Mouse (Mus musculus) c-Kit-positive CD71-negative TER-119-negative erythroid progenitor cells, embryonic 14.5 days (primary cell): Measurements from ENCODE around the gene Tmem132d.

Experiments
- DNase-seq: peaks from one replicate; pipeline ENCODE4 v3.0.0-alpha.2; 2013; ENCODE audit warnings: low read depth

Gene Tmem132d

DNA sequence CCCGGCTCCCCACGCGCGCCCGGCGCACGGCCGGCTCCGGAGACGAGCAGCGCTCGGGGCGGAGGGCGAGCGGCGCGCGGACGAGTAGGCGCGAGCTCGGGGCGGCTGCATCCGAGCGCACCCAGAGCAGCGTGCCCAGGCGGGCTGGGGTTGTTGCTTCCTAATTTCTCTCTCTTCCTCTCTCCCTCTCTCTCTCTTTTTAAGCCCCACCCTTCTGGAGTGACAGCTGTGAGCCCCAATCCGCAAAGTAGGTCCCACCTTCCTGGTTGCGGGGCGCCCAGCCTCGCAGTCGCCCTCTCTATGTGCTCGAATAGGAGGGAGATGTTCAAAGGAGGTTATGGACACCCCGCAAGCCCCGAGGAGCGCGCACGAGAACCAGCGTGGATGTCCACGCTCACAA lies at the start of gene Tmem132d:
Gene Tmem132d (minus strand): TSS at position 162 of the 400 bp plus-strand sequence.
- DNase-seq = no peak

DNA sequence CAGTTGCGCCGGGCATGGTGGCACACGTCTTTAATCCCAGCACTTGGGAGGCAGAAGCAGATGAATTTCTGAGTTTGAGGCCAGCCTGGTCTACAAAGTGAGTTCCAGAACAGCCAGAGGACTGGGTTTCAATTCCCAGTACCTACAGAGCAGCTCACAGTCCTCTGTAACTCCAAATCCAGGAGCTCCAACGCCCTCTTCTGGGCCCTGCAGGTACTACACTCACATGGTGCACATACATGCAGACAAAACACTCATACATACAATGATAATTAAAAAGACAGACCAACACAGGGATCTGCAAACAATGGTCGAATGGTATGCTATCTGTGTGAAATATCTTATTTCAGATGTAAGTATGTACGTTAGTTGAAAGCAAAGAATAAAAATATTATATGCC lies 47.9 kb upstream of the Tmem132d start:
- no peak for DNase-seq

DNA sequence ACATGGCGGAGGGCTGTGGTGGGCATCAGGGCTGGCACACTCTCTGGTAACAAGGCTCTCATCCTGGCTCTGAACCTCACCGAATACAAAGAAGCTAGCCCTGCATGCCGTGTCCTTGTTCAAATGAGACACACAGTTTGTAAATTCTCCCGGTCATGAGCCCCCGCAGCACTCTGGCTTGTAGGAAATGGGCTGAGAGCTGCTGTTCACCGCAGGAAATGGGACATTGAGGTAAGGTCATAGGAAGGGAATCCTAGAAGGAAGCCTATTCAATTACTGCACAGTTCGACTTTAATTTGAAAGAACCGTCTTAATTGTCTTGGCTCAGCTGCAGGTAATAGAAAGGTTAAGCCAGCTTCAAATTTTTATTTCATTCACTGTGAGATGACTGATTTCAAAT lies 42.5 kb upstream of the Tmem132d start:
- DNase-seq = no peak

DNA sequence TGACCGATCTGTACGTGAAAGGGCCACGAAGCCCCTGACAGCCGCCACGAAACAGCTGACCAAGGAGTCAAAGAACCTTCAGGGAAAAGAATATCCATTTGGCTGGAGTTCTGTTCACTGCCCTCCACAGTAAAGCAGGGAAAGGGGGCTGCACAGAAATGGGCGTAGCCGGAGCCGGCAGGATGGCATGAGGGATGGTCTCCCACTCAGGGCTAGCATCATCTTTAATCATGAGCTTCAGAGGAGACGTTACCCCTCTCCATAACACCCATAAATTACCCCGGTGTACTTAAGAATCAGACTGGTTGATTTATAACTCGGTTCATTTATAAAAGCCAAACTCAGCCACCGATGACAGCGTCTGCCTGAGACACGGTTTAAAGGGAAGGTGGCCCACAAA lies 36.9 kb upstream of the Tmem132d start:
- no peak for DNase-seq

DNA sequence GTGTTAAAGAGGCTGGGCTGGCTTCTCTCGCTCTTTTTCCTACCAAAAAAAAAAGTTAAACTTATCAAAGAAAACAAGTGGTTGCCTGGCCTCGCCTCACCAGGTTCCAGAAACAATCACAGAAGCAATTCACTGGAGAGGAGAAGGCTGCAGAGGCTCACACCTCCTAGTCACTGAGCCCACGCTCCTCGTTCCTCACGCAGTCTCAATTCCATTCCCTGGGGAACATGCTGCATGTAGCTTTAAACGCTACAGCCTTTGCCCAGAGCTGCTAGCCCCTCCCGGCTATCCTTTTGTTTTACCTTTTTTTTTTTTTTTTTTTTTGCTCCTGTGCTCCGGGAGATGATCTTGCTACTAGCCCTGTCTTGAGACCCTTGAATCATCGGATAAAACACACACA lies 31.6 kb upstream of the Tmem132d start:
- DNase-seq = no peak

DNA sequence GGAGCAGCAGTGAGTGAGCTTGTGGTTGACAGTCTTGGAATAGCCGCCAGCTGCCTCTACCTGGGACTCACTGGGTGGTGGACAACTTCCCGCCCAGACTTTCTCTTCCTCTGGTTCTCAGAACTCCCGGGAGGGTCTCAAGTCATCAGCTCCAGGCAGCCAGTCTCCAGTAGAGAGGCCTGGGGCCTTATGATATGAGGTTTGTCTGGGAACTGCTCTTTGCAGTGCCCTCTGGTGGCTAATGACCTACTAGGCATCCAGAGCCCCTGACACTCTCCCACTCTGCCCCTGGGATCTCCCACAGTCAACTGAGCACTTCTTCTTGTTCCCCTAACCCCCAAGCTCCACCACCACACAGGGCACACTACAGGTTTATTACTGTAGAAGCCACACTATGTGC lies 27.7 kb upstream of the Tmem132d start:
- no peak for DNase-seq

DNA sequence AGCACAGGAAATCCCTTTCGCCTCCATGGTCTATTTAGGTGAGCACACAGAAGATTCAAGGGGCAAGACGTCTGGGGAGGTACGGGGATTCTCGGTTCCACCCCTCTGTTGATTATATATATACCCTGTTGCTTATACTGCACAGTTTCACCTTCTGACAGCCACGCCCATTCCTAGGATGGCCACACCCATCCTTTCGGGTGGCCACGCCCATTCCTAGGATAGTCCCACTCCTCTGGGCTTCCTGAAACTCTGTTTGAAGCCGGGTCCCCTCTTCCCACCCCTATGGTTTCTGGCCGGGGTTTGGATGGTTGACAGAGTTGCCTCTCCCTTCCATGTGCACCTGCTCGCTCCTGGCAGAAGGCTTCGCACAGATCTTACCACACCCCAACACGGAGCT lies 22.9 kb upstream of the Tmem132d start:
- no peak for DNase-seq

DNA sequence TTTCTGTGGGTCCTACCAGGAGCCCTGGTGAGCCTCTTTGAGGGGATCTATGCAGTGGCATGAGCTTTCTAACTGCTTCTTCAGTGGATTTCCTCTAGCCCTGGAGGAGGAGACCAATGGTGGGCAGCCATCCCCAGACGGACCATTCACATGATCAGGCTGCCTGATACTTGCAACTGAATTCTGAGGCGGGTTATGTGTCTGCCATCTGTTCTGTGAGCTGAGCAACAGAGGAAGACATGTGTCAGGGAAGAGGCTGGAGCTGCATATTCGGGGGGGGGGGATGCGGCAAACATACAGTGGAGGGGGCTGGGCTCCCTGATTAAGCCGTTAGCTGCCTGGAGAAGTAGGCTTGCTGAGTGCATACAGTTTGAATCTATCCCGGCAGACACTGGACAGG lies 19.3 kb upstream of the Tmem132d start:
- no peak for DNase-seq

DNA sequence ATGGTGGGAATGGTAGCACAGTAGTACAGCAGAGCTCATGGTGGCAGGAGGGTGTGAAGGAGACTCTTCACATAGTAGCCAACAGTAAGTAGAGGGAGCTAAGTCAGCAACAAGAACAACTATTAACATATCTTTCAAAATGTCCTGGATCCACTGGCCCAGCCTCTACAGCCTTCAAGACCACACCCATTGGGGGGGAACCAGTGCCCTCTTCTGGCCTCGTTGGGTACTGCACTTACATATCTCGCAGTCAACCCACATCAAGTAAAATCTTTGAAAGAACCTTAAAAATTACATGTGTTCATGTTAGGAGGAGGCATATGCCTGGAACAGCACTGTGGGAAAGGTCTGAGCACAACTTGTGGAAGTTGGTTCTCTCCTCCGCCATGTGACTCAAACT lies 17.9 kb upstream of the Tmem132d start:
- no peak for DNase-seq

DNA sequence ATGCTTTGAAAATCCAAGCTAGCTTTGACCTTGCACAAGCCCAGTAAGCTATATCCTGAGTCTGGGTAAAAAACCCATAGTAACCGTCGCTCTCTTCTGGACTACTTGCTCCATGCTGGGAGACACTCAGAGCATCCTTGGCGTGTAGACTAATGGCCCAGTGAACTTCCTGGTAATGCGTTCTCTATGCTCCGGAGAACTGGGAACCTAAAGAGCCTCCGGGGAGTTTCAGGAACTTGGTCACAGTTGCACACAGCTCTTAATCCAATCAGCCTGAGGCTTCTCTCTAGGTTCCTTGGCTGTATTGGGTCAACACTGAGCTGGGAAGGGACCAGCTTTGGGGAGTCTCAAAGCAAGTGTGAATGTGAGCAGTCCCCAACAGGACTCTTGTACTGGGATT lies 12.0 kb upstream of the Tmem132d start:
- DNase-seq = no peak

DNA sequence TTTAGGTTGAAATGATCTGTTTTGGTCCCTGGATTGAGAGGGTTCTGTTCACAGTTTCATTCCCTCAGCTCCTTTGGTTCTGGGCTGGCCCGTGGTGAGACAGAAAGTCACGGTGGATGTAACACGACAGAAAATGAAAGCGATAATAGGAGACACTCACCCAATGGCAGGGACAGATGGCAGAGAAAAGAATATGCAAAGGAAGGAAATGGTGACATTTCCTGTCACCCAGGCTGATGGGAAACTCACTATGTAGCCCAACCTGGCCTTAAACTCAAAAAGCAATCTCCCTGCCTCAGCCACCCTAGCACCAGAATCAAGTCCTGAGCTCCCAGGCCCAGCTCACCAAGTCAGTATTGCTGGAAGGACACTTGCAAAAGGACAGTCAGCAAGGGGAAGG lies 11.0 kb upstream of the Tmem132d start:
- DNase-seq = no peak

DNA sequence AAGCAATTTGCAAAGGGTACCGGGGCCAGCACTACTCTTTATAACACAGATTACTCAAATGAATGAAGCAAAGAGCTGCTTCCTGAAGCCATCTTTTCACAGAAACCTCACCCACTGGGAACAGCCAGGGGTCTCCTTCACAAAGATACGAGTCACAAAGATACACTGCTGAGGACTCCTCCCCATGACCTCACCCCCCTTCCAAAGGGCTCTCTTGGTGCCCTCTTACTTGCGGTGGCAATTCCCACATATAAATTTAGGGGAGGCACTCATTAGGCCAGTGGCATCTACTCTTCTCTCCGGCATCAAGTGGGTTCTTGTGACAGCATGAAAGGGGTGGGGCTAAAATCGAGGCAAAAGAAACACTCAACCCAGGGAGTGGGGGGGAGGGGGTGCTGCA lies 8.2 kb upstream of the Tmem132d start:
- DNase-seq = no peak

DNA sequence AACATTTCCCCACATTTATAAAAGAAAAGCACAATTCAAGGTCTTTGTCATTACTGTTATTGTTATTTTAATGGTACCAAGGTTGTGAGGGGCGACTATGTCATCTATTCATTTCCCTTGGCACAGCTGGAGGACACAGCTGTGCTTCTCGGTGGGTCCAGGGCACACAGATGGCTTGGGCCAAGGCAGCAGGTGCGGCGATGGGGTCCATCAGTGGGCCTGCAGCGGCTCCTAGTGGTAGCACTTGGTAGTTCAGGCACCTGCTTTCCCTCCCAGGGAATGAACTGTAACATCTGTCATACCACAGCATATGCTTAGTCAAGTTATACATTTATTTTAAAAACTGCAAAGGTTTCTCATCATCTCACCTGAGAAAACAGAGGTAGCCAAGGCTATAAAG lies 7.0 kb upstream of the Tmem132d start:
- no peak for DNase-seq

DNA sequence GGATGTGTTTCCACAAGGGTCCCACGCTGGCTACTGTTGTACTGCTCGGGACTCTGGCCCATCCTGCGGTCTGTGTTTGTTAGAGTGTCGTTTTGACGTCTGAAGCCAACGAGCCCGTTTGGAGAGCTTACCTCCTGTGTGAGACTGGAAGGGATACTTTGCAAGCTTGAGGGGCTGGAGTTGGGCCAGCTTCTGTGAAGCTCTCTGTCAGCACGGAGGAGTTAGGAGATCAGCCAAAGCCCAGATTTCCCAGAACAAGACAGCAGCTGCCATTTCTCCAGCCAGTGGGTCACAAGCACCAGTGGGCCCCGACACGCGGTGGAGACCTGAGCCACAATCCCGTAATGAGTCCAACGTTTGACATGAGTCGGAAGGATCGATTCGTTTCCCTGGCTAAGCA lies 5.2 kb upstream of the Tmem132d start:
- no peak for DNase-seq

DNA sequence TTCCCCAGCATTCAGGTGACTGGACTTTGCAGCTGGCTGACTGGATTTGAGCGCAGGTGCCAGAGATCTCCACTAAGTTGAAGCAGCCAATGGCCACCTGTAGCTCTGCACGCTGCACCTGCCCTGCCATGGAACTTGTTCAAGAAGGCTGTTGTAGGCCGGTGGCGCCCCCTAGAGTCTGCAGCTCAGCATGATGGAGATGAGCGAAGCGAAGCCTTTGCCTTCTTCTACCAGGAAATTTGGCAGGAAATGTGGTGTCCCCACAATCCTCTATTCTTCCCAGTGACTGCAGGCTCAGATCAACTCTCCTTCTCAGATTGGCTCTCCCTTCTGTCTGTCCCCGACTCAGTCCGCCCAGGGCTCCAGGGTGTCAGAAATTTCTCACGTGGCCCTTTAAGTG lies 4.0 kb upstream of the Tmem132d start:
- DNase-seq = no peak

DNA sequence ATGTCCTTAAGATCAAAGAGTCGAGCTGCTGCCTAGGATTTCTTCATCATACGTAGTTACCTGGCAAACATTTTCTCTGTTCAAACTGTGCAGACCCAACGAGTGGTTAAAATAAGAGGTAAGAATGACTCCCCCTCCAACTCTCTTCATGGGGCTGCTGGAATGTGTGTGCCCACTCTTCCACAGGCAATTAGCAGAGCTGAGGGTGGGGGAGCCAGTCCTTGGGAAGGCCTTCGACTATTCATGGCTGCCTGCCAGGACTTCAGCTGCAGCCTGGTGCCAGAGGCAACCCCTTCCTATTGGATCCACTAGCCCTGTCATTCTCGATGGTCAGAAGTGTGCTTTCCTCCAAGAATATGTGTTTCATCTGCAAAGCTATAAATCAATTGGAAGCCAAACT lies 2.8 kb upstream of the Tmem132d start:
- DNase-seq = no peak

DNA sequence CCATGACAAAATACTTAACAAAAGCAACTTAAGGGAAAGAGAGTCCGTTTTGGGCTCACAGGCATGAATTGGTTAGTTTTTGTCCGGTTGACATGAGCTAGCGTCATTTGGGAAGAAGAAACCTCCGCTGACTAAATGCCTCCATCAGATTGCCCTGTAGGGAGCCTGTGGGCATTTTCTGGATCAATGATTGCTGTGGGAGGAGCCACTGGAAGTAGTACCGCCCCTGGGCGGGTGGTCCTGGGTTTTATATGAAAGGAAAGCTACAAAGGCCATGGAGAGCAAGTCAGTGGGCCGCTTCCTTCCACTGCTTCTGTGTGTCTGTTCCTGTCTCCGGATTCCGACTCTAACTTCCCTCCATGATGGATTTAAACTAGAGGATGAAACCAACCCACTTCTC lies 909 bp upstream of the Tmem132d start:
- DNase-seq = no peak

DNA sequence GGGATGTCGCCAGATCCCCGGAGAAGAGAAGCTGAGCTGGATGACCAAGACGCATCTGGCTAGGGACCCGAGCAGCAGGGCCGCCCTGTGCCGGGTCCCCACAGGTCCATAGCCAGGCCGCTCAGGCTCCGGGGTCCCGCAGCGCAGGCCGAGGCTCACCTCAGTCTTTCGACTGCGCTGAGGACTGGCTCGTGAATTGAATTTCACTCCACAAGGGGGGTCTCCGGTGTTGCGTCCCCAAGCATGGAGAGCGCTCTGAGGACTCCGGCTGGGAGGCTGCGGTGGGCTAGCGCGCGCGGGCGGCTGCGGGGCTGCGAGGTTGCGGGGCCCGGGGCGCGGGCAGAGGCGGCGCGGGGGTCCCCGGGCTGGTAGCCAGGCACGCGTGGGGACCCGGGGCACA lies 455 bp downstream of the Tmem132d start:
- no peak for DNase-seq

DNA sequence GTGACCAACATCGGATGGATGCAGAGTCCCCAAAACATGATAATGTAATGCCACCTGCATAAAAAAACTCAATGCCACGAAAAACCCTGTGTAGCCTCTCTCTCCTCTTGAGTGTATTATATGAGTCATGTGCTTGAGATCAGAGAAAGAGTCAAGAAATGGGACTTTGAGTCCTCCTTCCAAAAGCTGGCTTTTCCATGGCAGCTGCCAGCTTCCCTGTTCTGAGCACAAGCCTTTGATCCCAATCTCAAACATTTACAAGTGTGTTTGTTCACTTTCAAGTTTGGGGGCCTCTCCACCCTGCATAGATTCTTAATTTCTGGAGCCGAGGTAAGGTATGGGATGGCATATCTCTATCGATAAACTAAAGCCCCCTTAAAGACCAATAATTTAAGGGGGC lies 8.2 kb downstream of the Tmem132d start:
- no peak for DNase-seq

DNA sequence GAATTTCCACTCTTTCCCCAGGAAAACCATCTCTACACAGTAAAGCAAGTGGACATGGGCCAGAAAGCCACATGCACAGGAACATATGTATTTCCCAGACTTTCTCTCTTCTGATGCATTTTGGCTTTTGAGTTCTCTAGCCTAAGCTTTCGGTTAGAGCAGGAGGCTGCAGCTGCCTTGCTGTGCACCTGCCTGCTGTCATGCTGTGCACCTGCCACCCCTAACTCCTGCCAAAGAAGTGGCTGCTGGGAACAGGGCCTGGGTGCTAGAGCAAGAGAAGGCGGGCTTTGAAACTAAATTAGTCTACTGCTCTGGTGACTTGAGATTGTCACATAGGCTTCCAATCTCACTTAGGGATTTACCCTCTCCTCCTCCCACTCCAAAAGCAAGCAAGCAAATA lies 8.7 kb downstream of the Tmem132d start:
- no peak for DNase-seq

DNA sequence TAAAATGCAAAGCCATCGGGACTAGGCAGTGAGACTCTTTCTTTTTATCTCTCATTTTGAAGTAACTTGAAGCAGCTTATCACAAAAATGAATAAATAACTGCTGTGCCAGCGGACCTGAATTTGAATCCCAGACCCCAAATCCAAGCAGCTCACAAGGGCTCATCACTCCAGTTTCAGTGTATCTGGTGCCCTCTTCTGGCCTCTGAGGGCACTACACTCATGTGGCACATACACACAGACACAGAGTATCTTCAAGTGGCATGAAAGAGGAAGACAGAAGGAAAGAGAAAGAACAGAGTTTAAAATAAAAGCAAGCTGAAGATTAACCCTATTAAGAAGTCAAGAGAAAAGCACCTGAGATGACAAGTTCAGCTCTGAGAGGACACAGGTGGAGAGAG lies 10.8 kb downstream of the Tmem132d start:
- DNase-seq = no peak

DNA sequence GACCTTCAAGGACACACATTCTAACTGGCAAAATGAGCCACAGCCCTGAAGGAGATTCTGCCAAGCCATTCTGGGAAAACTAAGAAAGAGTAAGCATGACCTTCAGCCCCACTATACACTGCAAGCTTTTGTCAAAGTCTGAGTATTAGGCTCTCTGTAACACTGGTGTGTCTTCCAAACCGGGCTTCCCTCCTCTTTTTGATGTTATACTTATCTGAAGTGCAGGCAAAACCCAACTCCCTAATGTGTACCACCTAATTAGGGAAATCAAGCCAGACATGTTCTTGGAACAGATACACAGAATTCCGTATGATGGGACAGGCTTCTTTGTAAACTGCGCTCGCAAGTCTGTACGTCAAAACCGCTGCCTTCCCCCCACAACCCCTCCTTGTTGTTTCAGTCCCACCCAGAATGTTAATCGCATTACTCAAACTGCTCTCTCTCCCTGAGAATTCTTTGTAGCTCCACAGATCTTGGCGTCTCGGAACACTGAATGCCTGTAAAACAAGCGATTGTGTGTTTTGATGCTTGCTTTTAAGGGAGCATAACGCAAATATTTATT lies 14.6 kb downstream of the Tmem132d start:
- DNase-seq = no peak

DNA sequence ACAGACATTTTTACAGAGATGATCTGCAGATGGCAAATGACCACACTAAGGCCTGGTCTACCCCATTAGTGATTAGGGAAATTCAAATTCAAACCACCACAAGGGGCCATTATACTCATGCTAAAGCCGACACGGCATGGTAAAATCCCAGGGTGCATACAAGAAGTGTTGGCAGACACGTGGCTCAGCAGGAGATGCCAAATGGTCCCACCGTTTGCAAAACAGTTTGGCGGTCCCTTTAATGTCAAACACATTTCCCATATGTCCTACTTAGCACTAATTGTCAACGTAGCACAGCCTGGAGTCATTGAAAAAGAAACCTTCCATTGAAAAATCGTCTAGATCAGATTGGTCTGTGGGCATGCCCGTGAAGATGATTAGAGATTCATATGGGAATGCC lies 18.8 kb downstream of the Tmem132d start:
- no peak for DNase-seq

DNA sequence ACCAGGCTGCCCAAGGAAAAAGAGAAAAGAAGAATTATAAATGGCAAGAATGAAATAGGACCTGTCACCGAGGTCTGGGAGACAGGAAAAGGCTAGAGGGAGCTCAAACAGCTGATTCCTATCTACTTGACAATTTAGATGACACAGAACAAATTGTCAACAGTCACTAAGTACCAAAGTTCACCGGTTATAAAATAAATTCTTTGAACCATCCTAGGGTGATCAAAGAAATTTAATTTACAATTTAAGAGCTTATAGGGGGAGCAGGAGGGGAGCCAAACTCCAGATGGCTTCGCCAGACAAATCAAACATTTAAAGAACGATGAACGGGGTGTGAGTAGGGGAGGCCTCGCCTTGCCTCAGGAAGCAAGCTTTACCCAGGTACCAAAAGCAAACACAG lies 20.6 kb downstream of the Tmem132d start:
- DNase-seq = no peak

DNA sequence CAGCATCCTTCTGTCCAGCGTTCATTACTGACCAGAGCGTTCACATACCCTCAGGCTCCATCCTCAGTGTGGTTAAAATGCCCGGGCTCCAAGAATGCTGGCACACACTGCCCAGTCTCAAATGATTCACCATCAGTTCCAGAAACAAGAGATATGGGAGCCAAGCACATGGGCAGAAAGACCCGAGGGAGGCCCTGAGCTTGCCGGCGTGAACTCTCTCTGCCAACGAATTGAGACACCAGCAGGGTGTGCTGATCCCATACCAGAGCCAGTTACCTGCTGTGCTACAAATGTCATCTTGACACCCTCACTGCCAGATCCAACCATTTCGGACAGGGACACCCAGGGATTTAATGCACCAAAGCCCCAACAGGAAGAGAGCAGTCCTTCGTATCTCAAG lies 25.3 kb downstream of the Tmem132d start:
- DNase-seq = no peak
